Mouse (Mus musculus) gonadal fat pad, adult 2 months (tissue): ENCODE data around the gene Dhx34. TPM values are rescaled to one million over a fixed set of nuclear protein-coding genes. Genes with fewer than 3 reads are reported as not detected.
A peak's percentile ranks its signal among the peaks of the same experiment; 100 is the strongest.
"Not testable (repeated sequence)": the region's sequence is repeated elsewhere in the genome, so short reads cannot be mapped to it uniquely, and the experiment has no call there.

Source experiments
- DNase-seq: peaks from one replicate; pipeline ENCODE4 v3.0.0-alpha.2; 2012; ENCODE audit warnings: low read depth
- polyA plus RNA-seq: library from polyadenylated mRNA; depleted of rRNA; stranded (reverse); fragments of >200 nt; gene quantifications from 2 replicates; pipeline ENCODE4 v1.2.3, GENCODE M21; 2012; rRNA removed

The Dhx34 gene
- polyA plus RNA-seq: 18.2 and 20.6 TPM in 2 replicates

DNA sequence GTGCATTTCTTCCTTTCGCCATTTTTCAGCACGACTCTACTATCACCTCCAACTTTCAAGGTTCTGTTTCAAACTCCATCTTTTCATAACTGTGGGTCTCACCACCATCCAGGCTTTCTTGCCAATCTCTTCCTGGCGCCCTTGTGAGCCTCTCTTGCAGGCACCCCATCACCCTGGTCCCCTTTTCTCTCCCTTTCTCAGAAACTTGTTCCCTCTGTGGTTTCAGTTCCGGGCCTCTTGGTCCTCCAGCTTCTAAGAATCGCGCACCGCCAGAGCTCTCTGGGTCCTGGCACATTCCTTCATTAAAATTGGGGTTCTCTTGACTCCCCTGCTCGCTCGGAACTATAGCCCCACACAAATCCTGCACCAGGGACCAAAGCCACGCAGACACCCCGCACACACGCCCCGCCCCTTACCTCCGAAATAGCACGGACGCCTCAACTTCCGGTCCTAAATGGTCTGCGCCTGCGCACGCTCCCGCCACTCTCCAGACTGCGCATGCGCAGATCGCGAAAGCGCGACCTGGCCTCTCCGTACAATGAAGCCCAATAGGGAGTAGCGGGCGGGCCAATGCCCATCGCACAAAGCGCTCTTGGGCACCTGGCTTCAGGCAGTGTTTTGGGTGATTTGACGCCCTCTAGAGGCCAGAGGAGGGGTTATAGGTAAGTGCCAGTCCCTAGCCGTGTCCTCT is at the start of gene Dhx34:
TSS of gene Dhx34 (minus strand) at position 456 of the 691 bp plus-strand sequence.
- peak; percentile 50 for DNase-seq

DNA sequence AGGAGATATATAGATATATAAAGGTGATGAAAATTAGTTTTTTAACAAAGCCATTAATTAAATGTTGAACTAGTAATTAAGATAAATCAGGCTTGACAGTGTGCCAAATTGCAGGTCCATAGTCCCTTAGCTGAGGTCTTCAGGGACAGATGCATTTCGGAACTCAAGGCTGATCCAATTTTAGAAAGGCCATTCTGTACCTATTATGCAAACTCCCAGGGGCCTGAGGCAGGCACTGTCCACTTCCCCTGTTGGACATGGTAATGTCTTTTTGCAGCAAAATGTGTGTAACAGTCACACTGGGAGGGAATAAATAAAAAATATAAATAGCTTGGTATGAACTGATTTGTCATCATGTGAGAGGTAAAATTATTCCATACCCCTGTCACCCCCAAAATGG is 49.3 kb upstream of the Dhx34 start:
- no peak for DNase-seq

GRCm38 (mm10) chr7:16266593-16266992 is 44.8 kb upstream of the Dhx34 start:
- DNase-seq: not testable (repeated sequence)

GRCm38 (mm10) chr7:16265856-16266255 is 44.0 kb upstream of the Dhx34 start:
- no peak for DNase-seq

GRCm38 (mm10) chr7:16263843-16264242 is 42.0 kb upstream of the Dhx34 start:
- no peak for DNase-seq

DNA sequence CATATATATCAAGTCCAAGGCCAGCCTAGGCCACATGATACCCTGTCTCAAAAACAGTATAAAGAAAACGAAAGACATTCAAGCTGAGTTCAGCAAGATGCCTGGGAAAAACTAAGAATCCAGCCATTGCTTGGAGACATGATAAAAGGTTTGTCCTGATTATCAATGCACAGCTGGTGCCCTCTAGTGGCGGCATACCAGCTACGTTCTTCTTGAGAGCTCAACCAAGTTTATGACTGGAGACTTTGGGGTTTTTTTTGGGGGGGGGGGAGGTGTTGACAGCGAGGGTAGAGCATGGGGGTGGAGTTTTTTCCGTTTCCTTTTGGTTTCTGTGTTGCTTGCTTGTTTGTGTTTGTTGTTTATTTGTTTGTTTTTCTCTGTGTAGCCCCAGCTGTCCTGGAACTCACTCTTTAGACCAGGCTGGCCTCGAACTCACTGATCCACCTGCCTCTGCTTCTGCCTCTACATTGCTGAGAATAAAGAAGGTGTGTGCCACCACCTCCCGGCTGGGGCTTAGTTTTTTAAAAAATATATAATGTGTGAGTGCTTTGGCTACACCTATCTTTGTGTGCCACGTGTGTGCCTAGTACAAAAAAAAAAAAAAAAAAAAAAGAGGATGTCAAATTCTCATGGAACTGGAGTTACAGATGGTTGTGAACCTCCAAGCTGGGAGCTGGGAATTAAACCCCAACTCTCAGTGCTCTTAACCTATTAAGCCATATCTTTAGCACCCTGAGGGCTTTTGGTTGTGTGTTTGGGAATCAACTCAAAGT is 41.4 kb upstream of the Dhx34 start:
- no peak for DNase-seq

DNA sequence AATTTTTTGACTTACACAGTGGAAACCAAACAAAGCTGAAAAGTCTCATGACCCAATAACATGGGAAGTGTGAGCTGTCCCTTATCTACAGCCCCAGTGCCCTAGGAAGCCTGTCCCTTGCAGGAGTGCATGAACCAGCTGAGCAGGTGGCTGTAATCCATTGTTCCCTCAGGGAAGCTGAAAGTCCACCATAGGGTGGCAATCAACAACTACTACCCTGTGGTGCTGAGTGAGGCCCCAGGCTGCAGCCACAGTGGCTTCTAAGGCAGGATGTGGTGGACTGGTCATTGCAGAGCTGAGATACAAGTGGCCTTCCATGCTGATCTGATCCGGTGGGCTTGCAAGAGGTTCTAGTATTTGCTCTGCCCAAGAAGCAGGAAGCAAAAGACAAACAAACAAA is 39.3 kb upstream of the Dhx34 start:
- DNase-seq: no peak

GRCm38 (mm10) chr7:16259110-16259590 is 37.3 kb upstream of the Dhx34 start, which contains the start of gene C5ar1:
C5ar1 (minus strand) TSS chr7:16259540.
- DNase-seq: no peak

DNA sequence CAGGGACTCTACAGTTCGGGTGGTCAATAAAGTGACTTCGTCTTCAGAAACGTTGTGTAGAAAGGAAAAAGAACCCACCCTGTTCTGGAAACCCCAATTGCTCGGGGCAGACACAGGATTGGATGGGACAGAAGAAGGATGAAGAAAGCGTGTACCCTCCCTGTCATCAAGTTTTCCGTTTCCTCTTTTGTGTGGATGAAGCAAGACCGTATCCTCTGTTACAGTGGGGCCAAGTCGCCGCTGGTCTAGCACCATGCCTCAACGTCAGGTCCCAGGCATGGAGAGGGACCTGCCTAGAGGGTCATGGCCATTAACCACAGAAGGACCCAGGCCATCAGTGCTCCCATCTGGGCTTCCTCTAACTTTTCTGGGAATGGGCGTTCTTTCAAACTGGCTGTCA is 36.0 kb upstream of the Dhx34 start:
- no peak for DNase-seq

GRCm38 (mm10) chr7:16255963-16256362 is 34.1 kb upstream of the Dhx34 start:
- DNase-seq: not testable (repeated sequence)

- no peak for DNase-seq
Measured at GRCm38 (mm10) chr7:16254195-16254594, 32.4 kb upstream of the Dhx34 start.

GRCm38 (mm10) chr7:16250687-16251086 is 28.9 kb upstream of the Dhx34 start:
- no peak for DNase-seq

DNA sequence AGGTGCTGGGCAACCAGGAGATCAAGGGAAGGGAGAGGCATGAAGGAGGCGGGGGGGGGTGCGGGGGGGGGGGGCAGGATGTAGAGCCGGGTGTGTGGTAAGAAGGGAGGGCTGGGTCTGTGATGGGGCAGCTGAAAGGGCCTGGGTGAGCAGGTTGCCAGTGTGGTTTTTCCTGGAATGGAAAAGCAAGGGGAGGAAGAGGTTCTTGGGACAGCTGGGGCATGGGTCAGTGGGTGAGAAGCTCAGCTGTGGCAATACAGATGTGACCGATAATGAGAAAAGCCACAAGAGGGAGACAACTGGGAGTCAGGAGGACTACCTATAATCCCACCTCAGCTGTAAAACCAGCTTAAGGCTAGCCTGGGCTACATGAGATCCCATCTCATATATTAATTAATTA is 24.1 kb upstream of the Dhx34 start:
- no peak for DNase-seq

- no peak for DNase-seq
Measured at GRCm38 (mm10) chr7:16244067-16244466, 22.2 kb upstream of the Dhx34 start, which contains the start of gene C5ar2. C5ar2 (minus strand) TSS chr7:16244154.

GRCm38 (mm10) chr7:16242198-16242597 is 20.4 kb upstream of the Dhx34 start:
- no peak for DNase-seq

GRCm38 (mm10) chr7:16241787-16242186 is 19.9 kb upstream of the Dhx34 start:
- no peak for DNase-seq

DNA sequence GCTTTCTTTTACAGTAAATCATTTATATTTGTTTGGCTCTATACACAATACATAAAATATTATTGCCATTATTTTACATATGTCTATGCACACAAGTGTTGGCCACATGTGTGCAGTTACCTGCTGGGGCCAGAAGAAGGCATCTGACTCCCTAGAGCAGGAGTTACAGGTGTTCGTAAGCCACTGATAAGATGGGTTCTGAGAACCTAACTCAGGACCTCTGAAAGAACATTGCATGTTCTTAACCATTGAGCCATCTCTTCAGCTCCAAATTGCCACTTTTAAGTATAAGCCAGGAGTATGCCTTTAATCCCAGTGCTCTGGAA is 19.1 kb upstream of the Dhx34 start:
- no peak for DNase-seq

- DNase-seq: no peak
Measured at GRCm38 (mm10) chr7:16240281-16240977, 18.6 kb upstream of the Dhx34 start.

DNA sequence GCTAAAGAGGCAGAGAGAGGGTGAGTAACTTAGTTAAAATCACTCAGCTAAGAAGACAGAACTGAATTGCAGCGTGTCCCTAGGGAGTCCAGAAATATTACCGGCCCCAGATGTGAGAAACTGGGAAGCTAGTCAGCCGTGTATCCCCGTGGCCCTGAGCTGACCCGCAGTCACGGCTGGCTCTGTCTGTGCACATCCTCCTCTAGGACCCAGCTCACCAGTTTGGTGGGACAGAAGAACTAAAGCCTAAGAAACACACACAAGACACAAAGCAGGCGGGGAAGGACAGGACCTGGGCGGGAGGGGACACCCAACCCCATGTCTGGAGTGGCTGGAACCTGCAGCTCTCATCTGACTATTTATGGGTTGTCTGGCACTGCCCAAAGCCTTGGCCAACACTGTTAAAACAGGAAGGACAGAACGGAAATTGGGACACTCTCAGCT is 17.7 kb upstream of the Dhx34 start:
- DNase-seq: no peak

DNA sequence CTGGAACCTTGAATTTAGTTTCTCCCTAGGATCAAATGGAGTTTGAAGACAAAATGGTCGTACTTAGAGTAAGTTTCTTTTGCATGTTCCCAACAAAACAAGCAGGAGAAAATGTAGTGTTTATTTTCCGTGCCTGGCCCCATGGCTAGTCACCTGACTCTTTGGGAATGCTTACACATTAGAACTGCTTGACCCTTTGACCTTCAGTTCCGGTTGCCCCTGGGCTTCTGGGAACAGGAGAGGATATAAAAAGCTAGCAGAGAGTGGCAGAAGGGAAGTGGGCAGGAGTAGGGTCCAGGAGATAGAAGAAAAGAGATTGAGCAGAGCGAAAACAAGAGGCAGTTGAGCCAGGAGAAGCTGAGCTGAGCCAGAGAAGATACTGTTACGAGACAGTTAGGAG is 8.0 kb upstream of the Dhx34 start:
- no peak for DNase-seq

GRCm38 (mm10) chr7:16213986-16214385 is 7.9 kb downstream of the Dhx34 start:
- no peak for DNase-seq

DNA sequence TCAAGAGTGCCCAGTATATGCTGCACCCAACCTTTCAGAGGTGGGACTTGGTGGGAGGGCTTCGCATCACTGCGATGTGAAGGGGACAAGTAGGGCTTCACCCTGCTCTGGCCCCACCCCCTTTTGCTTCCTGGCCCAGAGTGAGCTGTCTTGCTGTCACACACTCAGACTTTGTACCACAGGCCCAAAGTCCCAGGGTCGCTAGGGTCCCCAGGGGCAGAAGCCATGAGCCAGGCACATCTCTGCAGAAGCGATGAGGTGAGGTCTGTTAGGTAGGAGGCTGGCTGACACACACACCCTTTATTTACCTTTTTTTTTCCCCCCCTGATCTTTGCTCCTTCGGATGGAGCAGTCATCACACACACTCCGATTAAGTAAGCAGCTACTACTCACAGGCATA is 8.6 kb downstream of the Dhx34 start:
- no peak for DNase-seq
